Mouse (Mus musculus) spleen, postnatal 14 days (tissue): ENCODE measurements around the gene Gm13694.
"Not testable (repeated sequence)": the region's sequence is repeated elsewhere in the genome, so short reads cannot be mapped to it uniquely, and the experiment has no call there.

Experiments
- DNase-seq, 2 experiments: peaks; one replicate each; pipeline ENCODE4 v3.0.0; 2021 to 2022; ENCODE audit warnings: low spot score in 2 of 2

The Gm13694 gene

GRCm38 (mm10) chr2:83978633-83979032 lies at the start of gene Gm13694:
Gene Gm13694, plus strand, starts transcription at chr2:83978933.
- DNase-seq = not testable (repeated sequence)

GRCm38 (mm10) chr2:83929478-83930088 lies 49.1 kb upstream of the Gm13694 start:
- no peak for DNase-seq

DNA sequence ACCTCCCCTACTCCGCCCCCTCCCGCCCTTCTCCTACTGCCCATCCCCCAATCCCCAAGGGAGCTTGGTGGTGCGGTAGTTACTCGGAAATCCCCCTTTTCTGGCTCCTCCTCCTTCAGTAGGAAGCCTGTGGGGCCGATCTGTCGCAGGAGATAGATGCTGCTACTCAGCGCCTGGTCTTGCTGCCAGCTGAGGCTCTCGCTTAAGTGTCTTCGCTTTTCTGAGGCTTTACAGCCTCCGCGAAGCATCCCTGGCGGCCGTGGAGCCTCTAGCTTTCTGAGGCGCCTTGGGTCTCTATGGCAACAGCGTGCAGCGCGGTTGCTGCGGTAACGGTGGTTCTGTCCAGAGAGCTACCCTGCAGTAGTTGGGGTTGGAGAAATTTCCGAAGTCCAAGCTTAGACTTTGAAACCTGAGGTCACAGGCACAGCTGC lies 37.8 kb upstream of the Gm13694 start, which contains the start of gene Zswim2:
TSS of gene Zswim2 (minus strand) at position 298 of the 431 bp plus-strand sequence.
- DNase-seq = peak in 1 of 2 experiments; percentile 7

- no peak for DNase-seq
Measured at GRCm38 (mm10) chr2:83941378-83941777, 37.4 kb upstream of the Gm13694 start.

- DNase-seq = no peak
Measured at GRCm38 (mm10) chr2:83941792-83942191, 36.9 kb upstream of the Gm13694 start.

GRCm38 (mm10) chr2:83955393-83955792 lies 23.3 kb upstream of the Gm13694 start, which contains the start of gene Gm13698:
Gene Gm13698, plus strand, starts transcription at chr2:83955693.
- DNase-seq = not testable (repeated sequence)

DNA sequence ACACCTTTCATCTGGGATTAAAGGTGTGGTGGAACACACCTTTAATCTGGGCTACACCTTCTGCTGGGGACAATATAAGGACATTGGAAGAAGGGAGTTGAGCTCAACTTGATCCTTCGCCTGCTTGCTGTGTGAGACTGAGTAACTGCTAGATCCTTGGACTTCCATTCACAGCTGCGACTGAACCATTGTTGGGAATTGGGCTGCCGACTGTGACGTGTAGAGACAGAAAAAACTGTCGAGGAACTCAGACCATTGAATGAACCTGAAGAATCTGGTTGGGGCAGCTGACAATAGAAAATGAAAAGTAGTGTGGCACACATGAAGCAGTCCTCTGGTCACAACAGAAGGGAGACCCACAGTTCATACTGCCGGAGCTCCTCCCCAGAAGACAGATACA lies 17.5 kb upstream of the Gm13694 start, which contains the start of gene Gm13693:
TSS of gene Gm13693 (plus strand) at position 301 of the 400 bp plus-strand sequence.
- DNase-seq = not testable (repeated sequence)

GRCm38 (mm10) chr2:83967013-83967412 lies 11.7 kb upstream of the Gm13694 start, which contains the start of gene Gm13695:
Gene Gm13695, plus strand, starts transcription at chr2:83967313.
- DNase-seq = not testable (repeated sequence)

DNA sequence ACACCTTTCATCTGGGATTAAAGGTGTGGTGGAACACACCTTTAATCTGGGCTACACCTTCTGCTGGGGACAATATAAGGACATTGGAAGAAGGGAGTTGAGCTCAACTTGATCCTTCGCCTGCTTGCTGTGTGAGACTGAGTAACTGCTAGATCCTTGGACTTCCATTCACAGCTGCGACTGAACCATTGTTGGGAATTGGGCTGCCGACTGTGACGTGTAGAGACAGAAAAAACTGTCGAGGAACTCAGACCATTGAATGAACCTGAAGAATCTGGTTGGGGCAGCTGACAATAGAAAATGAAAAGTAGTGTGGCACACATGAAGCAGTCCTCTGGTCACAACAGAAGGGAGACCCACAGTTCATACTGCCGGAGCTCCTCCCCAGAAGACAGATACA lies 5.9 kb upstream of the Gm13694 start, which contains the start of gene Gm13696:
TSS of gene Gm13696 (plus strand) at position 301 of the 400 bp plus-strand sequence.
- DNase-seq = not testable (repeated sequence)

- DNase-seq = not testable (repeated sequence)
Measured at GRCm38 (mm10) chr2:83984443-83984842, 5.7 kb downstream of the Gm13694 start, which contains the start of gene Gm13697. Gene Gm13697, plus strand, starts transcription at chr2:83984743.

- DNase-seq = not testable (repeated sequence)
Measured at GRCm38 (mm10) chr2:83990253-83990652, 11.5 kb downstream of the Gm13694 start, which contains the start of gene Gm13691. Gene Gm13691, plus strand, starts transcription at chr2:83990553.

DNA sequence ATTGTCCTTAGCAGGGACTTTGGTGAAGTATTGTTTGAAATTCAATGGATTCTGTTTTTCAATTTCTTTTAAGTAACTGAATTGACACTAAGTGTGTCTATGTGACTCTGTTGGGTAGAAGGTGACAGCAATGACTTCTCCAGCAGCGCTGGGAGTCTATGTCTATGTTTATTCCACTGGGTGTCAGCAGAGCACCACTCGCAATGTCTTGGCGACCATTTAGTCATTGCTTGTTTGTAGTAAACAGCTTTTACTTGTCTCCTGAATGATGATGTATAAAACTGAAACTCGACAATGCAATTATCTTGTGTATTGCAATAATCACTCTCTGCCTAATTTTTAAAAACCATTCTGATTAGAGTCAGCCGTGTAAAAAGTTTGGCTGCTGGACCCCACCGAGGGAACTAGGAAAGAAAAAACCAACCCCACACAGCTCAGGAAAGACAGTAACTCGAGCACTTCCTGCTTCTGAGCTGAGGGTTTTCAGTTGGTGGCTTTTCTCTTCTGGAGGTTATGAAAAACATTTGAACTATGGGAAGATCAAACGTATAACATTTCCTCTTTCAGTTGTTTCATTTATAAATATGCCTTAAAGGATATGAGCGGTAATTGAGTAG lies 15.0 kb downstream of the Gm13694 start:
- DNase-seq = not testable (repeated sequence)

GRCm38 (mm10) chr2:83994526-83994925 lies 15.8 kb downstream of the Gm13694 start:
- DNase-seq = not testable (repeated sequence)

DNA sequence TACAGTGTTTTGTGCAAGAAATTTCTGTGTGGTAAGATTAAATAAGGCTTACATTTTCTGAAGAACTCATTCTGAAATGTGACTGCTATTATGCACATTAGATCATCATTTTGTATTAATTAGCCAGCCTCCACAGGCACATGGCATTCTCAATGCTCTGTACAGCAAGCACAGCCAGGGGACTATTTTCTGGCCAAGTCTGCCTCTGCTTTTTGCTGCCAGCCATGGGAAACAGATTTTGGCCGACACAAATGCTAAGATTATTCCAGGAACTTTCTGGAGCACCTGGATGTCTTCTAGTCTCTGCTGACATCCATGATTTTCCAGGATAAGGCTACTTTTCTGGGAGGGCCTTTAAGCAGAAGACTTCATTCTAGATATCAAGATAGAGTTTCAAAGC lies 30.2 kb downstream of the Gm13694 start:
- no peak for DNase-seq

DNA sequence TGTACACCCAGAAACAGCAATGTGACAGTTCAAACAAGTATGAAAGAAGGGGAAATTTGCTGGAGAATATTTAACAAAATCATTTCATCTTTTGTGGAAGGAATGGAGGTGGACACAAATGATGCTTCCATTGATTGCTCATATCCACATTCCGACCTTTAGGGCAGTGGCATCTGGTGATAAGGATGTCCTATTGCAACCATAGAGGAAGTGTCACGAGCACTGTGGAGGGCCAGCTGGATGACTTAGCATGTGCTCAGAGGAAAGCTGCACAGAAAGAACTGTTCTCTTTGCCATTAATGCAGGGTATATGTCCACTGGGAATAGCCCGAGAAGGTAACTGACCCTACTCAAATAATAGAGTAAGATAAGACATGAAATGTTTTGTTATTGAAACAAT lies 31.1 kb downstream of the Gm13694 start:
- DNase-seq = no peak

DNA sequence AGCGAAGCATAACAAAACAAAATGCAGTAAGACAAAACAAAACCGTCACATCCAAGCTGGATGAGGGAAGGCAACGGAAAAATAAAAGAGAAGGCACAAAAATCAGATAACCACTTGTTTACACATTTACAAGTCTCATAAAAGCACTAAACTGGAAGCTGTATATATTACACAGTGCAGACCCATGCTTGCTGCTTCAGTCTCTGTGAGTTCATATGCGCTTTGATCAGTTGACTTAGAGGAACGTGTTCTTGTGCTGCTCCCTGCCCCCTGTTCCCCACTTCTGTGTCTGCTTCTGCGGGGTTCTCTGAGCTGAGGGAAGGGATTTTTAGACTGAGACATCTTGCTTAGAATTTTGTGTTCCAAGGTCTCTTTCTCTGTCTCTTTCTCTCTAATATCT lies 35.8 kb downstream of the Gm13694 start:
- DNase-seq = no peak

- DNase-seq = not testable (repeated sequence)
Measured at GRCm38 (mm10) chr2:84016291-84016690, 37.6 kb downstream of the Gm13694 start.

GRCm38 (mm10) chr2:84018330-84018729 lies 39.6 kb downstream of the Gm13694 start:
- DNase-seq = no peak

- no peak for DNase-seq
Measured at GRCm38 (mm10) chr2:84019519-84020305, 41.0 kb downstream of the Gm13694 start.

GRCm38 (mm10) chr2:84021930-84022329 lies 43.2 kb downstream of the Gm13694 start:
- DNase-seq = no peak

DNA sequence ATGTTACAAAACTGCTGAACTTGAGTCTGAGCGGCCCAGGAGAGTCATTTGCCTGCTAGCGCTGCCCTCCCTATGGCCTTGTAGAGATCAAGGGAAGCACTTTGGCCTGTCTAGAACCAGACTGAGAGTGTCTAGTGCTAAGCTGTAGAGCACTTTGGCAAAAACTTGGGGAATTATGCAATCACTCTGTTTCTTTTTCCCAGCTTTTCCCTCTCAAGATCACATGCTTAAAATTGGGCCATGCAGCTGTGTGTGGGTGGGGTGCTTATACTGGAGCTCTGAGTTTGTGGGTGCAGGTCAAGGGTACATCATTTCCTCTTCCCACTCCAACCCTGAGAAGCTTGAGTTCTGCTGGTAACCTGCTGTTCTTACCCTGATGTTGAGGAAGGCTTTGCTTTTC lies 44.2 kb downstream of the Gm13694 start:
- no peak for DNase-seq

DNA sequence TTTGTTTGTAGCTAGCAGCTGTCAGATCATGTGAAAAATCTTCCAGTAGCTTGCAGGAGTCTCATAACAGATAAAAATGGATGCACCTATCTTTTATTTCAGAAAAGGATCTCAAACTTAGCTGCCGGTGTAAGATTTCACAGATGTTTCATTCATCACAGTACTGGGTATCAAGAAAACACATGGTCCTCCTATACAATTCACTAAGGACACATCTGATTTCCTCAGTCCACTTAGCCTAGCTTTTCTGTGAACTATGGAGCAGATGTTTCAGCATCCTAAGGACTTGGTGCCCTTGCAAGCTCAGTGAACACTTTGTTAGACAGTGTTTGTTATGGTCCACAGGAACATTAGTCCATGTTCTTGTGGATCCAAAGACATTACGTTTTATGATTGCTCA lies 44.6 kb downstream of the Gm13694 start:
- DNase-seq = no peak
